Mouse (Mus musculus) thymus, adult 2 months (tissue): ENCODE results near the gene Adamts7.

Experiments used
- CTCF ChIP-seq: fragments of 200-500 bp; IDR thresholded peaks from 2 replicates; pipeline ENCODE4 v1.5.1; 2012; ENCODE audit warnings: mild to moderate bottlenecking, control low read depth, low read length, moderate library complexity, borderline replicate concordance; ENCODE audit not compliant: control insufficient read depth, poor library complexity, insufficient read depth; ENCODE audit errors: extremely low read depth
- POLR2A ChIP-seq: fragments of 200-500 bp; IDR thresholded peaks from 2 replicates; pipeline ENCODE4 v1.6.1; 2012; ENCODE audit warnings: mild to moderate bottlenecking, low read length, control low read depth, moderate library complexity; ENCODE audit not compliant: control insufficient read depth, poor library complexity, insufficient read depth; ENCODE audit errors: extremely low read depth

DNA sequence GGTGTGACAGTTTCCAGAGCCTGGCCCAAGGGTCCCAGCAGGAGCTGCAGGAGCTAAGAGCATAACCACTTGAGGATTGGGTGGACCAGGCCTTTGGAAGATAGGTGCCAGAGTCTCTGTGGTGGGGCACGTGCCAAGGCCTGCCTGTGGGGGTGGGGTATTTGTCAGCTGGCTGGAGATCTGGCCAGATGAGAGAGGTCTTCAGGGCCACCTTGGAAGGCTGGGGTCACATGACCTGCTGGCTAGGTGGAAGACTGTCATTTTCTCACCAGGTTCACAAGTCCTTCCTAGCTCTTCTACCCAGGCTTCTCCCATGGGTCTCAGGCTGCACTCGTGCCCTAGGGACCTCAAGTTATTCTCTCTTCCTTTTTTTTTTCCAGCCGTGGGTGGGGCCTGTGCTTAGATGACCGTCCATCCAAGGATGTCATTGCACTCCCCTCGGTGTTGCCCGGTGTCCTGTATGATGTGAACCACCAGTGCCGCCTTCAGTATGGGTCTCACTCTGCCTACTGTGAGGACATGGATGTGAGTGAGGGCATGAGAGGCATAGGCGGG lies 22.6 kb downstream of the Adamts7 start:
- TF ChIP-seq CTCF: no peak
- no peak for TF ChIP-seq POLR2A
